In genomic region chr19:29158486-29158885, GRCm38 (mm10) we compare ENCODE assay signal across 18 mouse cellular contexts.
"Had no signal": no experiment of that assay in that cellular context is flagged by ENCODE, and none has a peak within 500 bp of the region (broad histone marks: within the 10 kb centered on the region; RNA-seq: fewer than 3 reads in every experiment).

No protein-coding gene starts in this region.

- H3K4me1 ChIP-seq: limb, embryonic 12.5 days; limb, embryonic 15.5 days; stomach, embryonic 15.5 days had no signal

- H3K9me3 ChIP-seq: limb, embryonic 12.5 days; limb, embryonic 15.5 days; stomach, embryonic 15.5 days had no signal

- ATAC-seq: intestine, embryonic 16.5 days; liver, postnatal 0 days had no signal

- H3K9ac ChIP-seq: limb, embryonic 12.5 days; limb, embryonic 15.5 days; liver, embryonic 14.5 days; liver, postnatal 0 days; lung, embryonic 14.5 days; stomach, embryonic 15.5 days had no signal

- H3K36me3 ChIP-seq: limb, embryonic 12.5 days; limb, embryonic 15.5 days; stomach, embryonic 15.5 days had no signal

- H3K4me3 ChIP-seq: limb, embryonic 12.5 days; limb, embryonic 15.5 days; stomach, embryonic 15.5 days had no signal

- H3K27ac ChIP-seq: limb, embryonic 12.5 days; limb, embryonic 15.5 days; liver, embryonic 14.5 days; macrophage; stomach, embryonic 15.5 days had no signal

- DNase-seq: kidney, adult 18-20 months; kidney, adult 9 months; kidney, postnatal 14 days; layer of hippocampus, adult 9-11 months; left cerebral cortex, postnatal 4 days; liver, postnatal 0 days; lung, embryonic 14.5 days; midbrain, embryonic 14.5 days; right cerebral cortex, postnatal 4 days; spleen, adult 18-20 months; thymus, postnatal 25 days had no signal

- H3K27me3 ChIP-seq: limb, embryonic 12.5 days; limb, embryonic 15.5 days; megakaryocyte, embryonic 14.5 days; stomach, embryonic 15.5 days had no signal
